Mouse (Mus musculus) embryo, embryonic 11.5 days (tissue): ENCODE results near the gene Olfr130.

ENCODE experiments used
- DNase-seq: peaks from one replicate; pipeline ENCODE4 v3.0.0-alpha.2; 2012; ENCODE audit warnings: low read depth, low spot score

Gene Olfr130

GRCm38 (mm10) chr17:38063621-38064020, at the start of gene Olfr130:
Olfr130 (plus strand) TSS chr17:38063921.
- DNase-seq: no peak

GRCm38 (mm10) chr17:38016341-38016740, 47.4 kb upstream of the Olfr130 start:
- no peak for DNase-seq

DNA sequence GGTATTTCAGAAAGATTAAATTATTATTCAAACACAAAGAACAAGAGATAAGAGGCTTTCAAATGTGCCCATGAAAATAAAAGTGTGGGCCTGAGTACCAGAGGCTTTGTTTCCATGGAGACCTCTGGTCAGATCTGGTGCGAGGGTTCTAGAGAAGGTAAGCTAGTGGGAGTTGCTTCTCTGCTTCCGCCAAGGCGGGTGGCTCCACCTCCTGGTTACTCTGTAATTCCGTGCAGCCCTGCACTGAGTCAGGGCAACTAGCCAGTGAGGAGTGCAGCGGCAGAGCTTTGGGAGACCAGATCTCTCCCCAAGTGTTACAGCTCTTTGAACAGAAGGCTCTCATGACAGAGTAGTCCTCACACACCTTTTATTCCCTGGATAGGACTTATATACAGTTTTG, 37.4 kb upstream of the Olfr130 start:
- no peak for DNase-seq

DNA sequence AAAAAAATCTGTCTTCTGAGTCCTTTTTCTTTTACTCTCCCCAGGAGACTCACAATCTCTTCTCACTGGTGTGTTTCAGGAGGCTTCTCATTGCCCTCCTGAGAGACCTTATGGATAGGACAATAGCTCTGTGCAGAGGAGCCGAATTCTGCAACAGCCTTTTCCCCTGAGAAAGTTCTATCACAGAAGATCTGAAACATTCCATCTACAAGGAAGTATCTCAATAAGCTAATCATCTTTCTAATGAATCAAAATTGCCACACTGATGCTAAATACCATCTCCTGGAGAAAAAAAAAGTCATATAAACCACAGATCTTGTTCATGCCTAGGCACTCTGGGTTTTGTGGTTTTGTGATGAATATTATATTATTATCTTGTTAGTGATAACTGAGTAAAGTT, 3.7 kb upstream of the Olfr130 start, which contains the start of gene Olfr129:
TSS of gene Olfr129 (minus strand) at position 101 of the 400 bp plus-strand sequence.
- DNase-seq: no peak

GRCm38 (mm10) chr17:38082364-38082763, 18.6 kb downstream of the Olfr130 start:
- no peak for DNase-seq

DNA sequence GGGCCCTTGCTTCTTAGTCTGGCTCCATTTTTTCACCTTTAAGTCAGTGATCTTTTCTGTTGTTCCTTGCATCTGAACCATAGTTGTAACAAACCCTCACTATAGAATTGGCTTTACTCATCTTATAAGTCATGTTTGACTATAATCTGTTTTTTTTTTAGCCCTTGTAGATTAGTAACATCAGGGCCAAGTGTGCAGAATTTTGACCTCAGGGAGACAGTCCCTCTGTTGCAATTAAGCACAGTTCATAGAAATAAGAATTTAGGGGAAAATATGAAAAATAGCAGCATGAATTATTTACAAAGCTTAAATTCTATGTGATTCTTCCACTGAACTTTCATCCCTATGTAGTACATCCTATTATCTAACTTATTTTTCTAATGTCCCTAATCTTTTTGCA, 24.9 kb downstream of the Olfr130 start, which contains the start of gene Olfr131:
TSS of gene Olfr131 (minus strand) at position 101 of the 400 bp plus-strand sequence.
- DNase-seq: no peak
